Mouse (Mus musculus) layer of hippocampus, adult 2 months (tissue): ENCODE results near the gene Amz1. TPM values are rescaled to one million over a fixed set of nuclear protein-coding genes. Genes with fewer than 3 reads are reported as not detected.

ENCODE experiments used
- DNase-seq, 2 experiments: peaks; one replicate each; pipeline ENCODE4 v3.0.0; 2022; ENCODE audit warnings: low spot score in 2 of 2
- H3K27ac ChIP-seq: fragments of 200-600 bp; 2 replicates; pipeline ENCODE4 v1.8.1; 2022
- H3K4me3 ChIP-seq: fragments of 200-600 bp; 2 replicates; pipeline ENCODE4 v1.8.1; 2022; ENCODE audit warnings: mild to moderate bottlenecking
- CTCF ChIP-seq: fragments of 200-600 bp; conservative IDR thresholded peaks from 2 replicates; pipeline ENCODE4 v1.8.1; 2022; ENCODE audit warnings: antibody characterized with exemption, mild to moderate bottlenecking, moderate library complexity
- total RNA-seq, 2 experiments: library from RNA; stranded (reverse); gene quantifications; 2 replicates each; pipeline ENCODE4 v1.2.3; 2021

Amz1 gene
- total RNA-seq, 2 experiments from 2014 or later, result 13.8 to 13.9 TPM

GRCm38 (mm10) chr5:140752639-140753038 is 28.7 kb downstream of the Amz1 start:
- H3K4me3 ChIP-seq, result no peak overlapping the region
- no peak for DNase-seq
- H3K27ac ChIP-seq, result no peak overlapping the region
- TF ChIP-seq CTCF, result peak; percentile 73

- TF ChIP-seq CTCF, result no peak
- H3K4me3 ChIP-seq, result no peak overlapping the region
- H3K27ac ChIP-seq, result no peak overlapping the region
- DNase-seq, result no peak
These were observed 29.3 kb downstream of the Amz1 start for GRCm38 (mm10) chr5:140753223-140753622.

GRCm38 (mm10) chr5:140758864-140759263 is 34.9 kb downstream of the Amz1 start:
- peak overlapping the region; percentile 32; the same call in 1 of the 2 replicates for H3K27ac ChIP-seq
- no peak for TF ChIP-seq CTCF
- no peak overlapping the region for H3K4me3 ChIP-seq
- no peak for DNase-seq

GRCm38 (mm10) chr5:140762540-140762939 is 38.6 kb downstream of the Amz1 start:
- no peak for TF ChIP-seq CTCF
- Histone ChIP-seq H3K4me3 (no peak overlapping the region), H3K27ac (peak overlapping the region; percentile 69)
- no peak for DNase-seq

DNA sequence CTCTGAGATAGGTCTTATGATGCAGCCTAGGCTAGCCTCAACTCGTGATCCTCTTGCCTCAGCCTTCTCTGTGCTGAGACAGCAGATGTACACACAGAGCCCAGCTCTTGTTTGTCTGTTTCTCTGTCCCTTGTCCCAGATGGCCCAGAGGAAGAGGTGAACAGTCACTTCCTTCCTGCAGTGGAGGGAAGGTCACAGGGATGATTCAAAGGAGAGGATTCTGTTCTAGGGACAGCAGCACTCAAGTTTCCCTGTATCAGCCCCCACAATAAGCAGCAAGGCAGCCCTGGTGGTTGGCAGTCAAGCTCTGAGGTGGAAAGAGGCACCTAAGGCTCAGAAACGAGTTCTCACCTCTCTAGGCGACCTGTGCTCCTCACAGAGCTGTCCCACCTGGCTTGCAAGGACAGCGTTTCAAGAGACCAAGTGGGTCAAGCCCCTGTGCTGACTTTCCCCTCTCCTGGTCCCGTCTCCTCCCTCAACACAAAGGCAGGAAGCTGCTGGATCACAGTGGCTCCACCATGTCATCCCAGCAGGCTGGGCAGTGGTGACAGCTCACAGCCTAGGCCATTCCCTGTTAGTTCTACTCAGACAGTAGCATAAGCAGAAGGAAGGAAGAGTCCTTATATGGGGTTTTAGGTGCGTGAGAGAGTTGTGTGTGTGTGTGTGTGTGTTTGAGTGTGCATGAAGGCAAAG is 41.1 kb downstream of the Amz1 start:
- no peak for TF ChIP-seq CTCF
- Histone ChIP-seq H3K27ac (peak overlapping the region; percentile 69), H3K4me3 (no peak overlapping the region)
- DNase-seq, result no peak

DNA sequence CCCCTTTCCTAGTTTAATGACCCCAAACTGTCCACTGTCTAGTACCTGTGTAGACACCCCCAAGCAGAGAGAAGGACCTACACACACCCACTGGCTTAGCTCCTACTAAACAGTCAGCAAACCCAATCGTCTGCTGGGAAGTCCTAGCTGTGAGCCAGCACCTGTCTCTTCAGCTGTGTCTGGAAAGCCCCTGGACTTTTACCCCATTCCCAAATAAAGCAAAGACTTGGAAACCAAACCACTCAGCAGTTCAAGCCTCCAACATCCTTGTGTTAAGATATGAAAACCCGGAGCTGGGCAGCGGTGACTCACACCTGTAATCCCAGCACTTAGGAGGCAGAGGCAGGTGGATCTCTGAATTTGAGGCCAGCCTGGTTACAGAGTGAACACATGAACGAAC is 42.6 kb downstream of the Amz1 start:
- Histone ChIP-seq H3K27ac (peak overlapping the region; percentile 83), H3K4me3 (no peak overlapping the region)
- no peak for DNase-seq
- no peak for TF ChIP-seq CTCF

DNA sequence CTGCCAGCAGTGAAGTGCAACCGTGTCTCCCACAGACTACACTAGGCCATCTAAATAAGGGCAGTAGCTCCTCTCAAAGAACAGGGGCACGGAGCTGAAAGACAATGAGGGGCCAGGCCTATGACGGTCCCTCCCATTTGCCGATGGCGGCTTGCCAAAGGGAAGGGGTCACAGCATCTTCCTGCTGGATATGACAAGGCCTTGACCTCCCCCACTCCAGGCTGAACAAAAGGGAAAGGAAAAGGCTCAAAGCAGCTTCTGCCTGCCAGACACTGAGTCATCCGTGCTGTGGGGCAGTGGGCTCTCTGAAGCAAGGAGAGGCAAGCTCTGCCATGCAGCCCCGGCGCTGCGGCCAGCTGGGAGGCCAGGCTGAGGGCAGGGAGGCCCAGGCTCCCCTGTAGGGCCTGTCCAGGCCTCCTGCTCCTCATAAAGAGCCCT is 43.8 kb downstream of the Amz1 start:
- peak overlapping the region; percentile 85 for H3K27ac ChIP-seq
- no peak for TF ChIP-seq CTCF
- no peak overlapping the region for H3K4me3 ChIP-seq
- DNase-seq, result peak; percentile 61 to 78

GRCm38 (mm10) chr5:140768333-140768732 is 44.4 kb downstream of the Amz1 start:
- Histone ChIP-seq H3K27ac (peak overlapping the region; percentile 85), H3K4me3 (no peak overlapping the region)
- peak; percentile 80 to 81 for DNase-seq
- no peak for TF ChIP-seq CTCF

- no peak for DNase-seq
- TF ChIP-seq CTCF, result no peak
- H3K27ac ChIP-seq, result peak overlapping the region; percentile 85
These were observed 47.7 kb downstream of the Amz1 start for GRCm38 (mm10) chr5:140771612-140772011.

DNA sequence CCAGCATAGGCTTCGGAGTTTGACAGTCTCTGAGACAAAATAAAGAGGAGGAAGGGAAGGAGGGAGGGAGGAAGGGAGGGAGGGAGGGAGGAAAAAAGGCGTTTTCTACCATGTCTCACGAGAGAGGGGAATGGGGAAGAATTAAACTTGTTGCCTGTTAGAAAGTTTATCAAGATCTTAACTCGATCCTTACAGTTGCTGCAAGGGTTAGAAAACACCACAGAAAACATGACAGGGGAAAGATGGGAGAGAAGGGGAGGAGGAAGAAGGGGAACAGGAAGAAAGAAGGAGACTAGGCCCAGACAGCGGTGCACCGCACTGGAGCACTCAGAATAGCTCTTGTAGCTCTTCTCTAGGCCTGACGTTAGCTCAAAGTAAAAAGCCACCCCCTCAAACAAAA is 48.2 kb downstream of the Amz1 start:
- H3K4me3 ChIP-seq, result no peak overlapping the region
- DNase-seq, result no peak
- no peak for TF ChIP-seq CTCF
- peak overlapping the region; percentile 85 for H3K27ac ChIP-seq

More at GRCm38 (mm10) chr5:140771612-140772011, 47.7 kb downstream of the Amz1 start:
- H3K4me3 ChIP-seq, result no peak overlapping the region

GRCm38 (mm10) chr5:140775111-140775510 is 51.2 kb downstream of the Amz1 start:
- H3K27ac ChIP-seq, result peak overlapping the region; percentile 85
- no peak for TF ChIP-seq CTCF
- H3K4me3 ChIP-seq, result no peak overlapping the region
- DNase-seq, result no peak

DNA sequence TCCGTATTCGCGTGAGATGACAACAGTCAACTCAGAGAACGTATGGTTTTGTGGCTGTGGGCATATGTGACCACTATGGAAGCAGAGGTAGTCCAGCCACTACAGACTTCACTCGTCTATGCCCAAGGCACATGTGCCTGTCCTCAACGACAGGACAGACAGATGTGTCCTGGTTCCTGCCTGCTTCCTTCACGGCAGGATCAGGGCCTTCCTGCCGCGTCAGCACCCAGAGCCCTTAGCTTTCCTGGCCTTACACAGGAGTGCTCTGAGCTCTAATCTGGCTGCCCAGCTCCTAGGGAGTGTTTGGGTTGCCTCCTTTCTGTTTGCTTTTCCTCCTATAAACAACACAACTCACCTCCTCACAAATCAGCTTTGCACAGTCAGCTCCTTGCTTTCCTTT is 53.0 kb downstream of the Amz1 start:
- no peak for DNase-seq
- TF ChIP-seq CTCF, result no peak
- Histone ChIP-seq H3K27ac (peak overlapping the region; percentile 85), H3K4me3 (no peak overlapping the region)

DNA sequence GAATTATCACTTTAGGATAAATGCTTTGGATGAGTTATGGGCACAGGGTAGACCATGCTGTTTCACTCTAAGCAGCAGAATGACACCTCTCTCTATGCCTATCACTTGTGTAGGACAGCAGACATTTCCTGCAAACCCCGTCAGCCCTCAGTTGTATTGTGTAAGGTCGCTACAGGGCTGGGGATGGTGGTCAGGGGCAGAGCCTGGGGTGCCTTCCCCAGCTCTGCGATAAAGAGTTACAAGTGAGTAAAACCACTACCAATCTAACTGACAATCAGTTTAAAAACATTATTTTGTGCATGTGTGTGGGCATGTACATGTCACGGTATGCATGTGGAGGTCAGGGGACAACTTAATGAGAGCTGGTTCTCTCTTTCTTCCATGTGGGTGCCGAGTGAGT is 57.2 kb downstream of the Amz1 start:
- DNase-seq, result no peak
- Histone ChIP-seq H3K4me3 (no peak overlapping the region), H3K27ac (no peak overlapping the region; the same call in 1 of the 2 replicates)
- no peak for TF ChIP-seq CTCF

GRCm38 (mm10) chr5:140781886-140782572 is 58.1 kb downstream of the Amz1 start:
- DNase-seq, result no peak
- TF ChIP-seq CTCF, result no peak
- H3K27ac ChIP-seq, result peak overlapping the region; percentile 37; the same call in 1 of the 2 replicates
- H3K4me3 ChIP-seq, result no peak overlapping the region
